Mouse (Mus musculus): ENCODE results near the gene Msh3.

DNA sequence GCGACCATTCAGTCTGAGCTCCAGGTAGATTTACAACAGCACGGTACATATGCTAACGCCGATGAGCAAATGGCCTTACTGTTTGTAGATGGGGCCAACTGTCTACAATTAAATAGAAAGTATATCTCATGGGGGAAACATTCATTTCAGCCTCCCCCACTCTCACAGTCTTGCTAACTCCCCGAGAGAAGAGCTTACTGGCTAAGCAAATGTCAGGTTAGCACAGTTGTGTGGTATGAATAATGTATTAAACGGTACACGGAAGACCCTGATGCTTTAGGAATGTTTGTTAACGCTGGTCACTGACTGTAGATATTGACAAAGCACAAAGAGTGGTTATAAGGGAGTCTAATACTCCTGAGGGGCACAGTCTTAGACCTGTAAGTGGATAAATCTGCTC is 10.8 kb downstream of the Msh3 start:
- TF ChIP-seq CTCF (IDR thresholded peaks at IDR 0.05; ENCODE audit: borderline replicate concordance, insufficient read depth, low read length) (no peak), POLR2A (IDR thresholded peaks at IDR 0.05; ENCODE audit: low read depth, low read length) (no peak)
